Mouse (Mus musculus) 3134 (cell line): ENCODE measurements at regions not wholly inside any gene's neighbourhood (a gene's known extent, or its start where the extent isn't known, plus 50 kb on each side); places are given as distances from the start of the nearest gene placed in this dataset.
A peak's percentile ranks its signal among the peaks of the same experiment; 100 is the strongest.

ENCODE experiments used
- DNase-seq: peaks from one replicate; pipeline ENCODE4 v3.0.0-alpha.2; 2011; ENCODE audit warnings: low spot score; ENCODE audit not compliant: insufficient read length; ENCODE audit errors: extremely low read depth

DNA sequence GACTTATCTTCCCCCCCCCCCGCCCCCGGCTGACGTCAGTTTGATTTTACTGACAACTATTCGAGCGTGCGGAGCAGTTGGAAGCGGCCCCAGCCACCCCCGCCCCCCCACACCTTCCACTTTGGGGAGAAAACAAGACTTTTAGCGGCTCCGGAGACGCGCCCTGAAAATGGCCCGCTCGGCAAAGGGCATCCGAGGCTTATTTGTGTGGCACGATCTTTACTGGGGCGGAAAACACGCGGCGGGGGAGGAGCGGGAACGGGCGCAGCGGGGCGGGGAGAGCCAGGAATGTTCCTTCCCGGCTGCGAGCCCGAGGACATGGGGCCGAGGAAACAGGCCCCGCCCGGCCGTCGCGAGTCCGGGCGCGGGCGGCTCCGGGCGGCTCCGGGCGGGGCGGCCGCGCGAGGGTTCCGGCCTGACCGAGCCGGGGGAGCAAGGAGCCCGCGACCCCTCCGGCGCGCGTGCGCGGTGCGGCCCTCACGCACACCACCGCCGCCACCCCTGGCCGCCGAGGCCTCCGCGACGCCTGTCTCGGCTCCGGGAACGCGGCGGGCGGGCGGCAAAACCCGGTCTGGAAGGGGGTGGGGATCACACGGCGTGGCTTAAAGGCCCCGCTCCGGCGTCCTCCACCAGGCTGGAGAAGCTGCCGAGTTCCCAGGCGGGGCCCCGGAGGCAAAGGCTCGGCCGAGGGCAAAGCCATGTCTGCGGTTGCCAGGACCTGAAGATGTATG, 86.1 kb upstream of the Arid1b start:
- DNase-seq = peak; percentile 89

DNA sequence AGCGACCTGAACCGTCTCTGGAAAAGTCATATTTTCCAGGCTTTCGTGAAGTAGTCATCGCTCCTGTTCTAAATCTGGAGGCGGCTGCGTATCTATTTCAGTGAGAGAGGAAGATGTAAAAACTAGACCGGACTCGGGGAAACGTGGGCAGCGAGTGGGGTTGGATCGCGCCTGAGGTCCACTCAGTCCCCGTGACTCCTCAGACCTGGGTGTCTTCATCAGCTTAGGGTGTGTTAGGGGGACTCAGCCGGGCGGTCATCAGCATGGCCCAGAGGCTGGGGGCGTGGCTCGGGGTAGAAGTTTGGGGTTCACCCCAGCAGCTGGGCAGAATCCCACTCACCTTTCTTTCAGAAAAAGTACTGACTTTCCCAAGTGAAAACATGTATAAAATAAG, 85.6 kb upstream of the Arid1b start:
- no peak for DNase-seq

- DNase-seq = no peak
These were observed 84.0 kb upstream of the Arid1b start for GRCm38 (mm10) chr17:4910182-4910581.

DNA sequence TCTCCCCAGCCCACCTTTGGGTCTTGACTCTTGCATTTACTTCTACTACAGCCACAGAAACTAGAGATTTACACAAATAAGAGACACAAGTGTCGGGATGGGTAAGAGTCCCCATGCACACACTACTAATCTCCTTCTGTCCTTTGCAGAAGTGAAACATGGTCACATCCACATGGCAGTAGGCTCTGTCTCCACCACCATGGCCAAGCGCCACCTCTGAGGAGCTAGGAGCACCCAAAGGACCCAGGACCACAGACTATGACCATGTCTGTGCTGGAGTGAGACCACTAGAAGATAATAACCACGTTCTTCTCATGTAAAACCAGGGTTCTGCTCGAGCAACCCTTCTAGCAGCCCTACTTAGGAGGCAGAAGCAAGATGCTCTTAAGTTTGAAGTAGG, 81.1 kb upstream of the Arid1b start:
- DNase-seq = no peak

GRCm38 (mm10) chr17:4919866-4920495, 74.2 kb upstream of the Arid1b start:
- no peak for DNase-seq

GRCm38 (mm10) chr17:4921121-4921520, 73.0 kb upstream of the Arid1b start:
- DNase-seq = no peak

- no peak for DNase-seq
These were observed 65.5 kb upstream of the Arid1b start for GRCm38 (mm10) chr17:4928631-4929030.

GRCm38 (mm10) chr17:4935268-4935667, 58.9 kb upstream of the Arid1b start:
- no peak for DNase-seq

DNA sequence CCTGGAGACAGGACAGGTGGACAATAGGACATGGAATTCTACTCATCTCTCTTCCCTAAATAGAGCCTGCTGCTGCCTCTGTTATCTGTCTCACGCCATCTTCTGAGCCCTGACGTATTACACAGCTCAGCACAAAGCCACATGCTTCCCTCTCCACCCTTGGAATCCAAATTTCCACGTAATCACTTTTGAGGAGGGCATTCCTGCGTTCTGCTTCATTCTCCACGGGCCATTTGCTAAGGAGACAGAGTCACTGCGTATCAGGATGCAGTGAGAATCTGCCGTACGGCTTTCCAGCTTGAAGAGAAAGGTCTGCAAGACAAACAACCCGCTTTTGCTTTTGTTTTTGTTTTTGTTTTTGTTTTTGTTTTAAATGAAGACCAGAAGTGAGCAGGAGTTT, 53.5 kb upstream of the Arid1b start:
- no peak for DNase-seq

DNA sequence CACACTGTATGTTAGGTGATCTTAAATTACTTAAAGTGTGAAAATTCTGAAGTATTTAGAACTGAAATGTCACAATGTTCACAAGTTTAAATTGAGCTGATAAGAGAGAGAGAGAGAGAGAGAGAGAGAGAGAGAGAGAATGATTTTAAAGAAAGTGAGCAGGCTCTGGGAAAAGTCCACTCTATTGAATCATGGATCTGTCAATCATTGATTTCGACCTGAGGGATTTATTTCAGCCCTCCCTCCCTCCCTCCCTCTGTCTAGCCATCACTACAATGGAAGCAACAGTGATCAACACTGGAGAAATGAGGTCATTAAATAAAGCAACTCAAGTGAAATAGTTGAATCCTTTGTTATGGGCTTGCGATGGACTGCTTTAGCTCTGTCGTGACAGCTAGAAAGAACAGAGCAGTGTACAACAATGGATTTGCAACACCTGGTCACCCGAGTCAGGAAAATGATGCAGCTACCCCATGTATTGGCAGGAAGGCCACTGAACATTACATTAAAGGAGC, 52.8 kb upstream of the Arid1b start:
- DNase-seq = no peak

- no peak for DNase-seq
These were observed 51.3 kb upstream of the Arid1b start for GRCm38 (mm10) chr17:4942868-4943267.
